Mouse (Mus musculus) embryonic facial prominence, embryonic 15.5 days (tissue): ENCODE results near the gene Tns4. TPM values are rescaled to one million over a fixed set of nuclear protein-coding genes. Genes with fewer than 3 reads are reported as not detected.
A peak's percentile ranks its signal among the peaks of the same experiment; 100 is the strongest.

Source experiments
- ATAC-seq: fragments of 200-750 bp; cut with Nextera tagmentation; 2 replicates; pipeline ENCODE4 v1.8.0; 2017; ENCODE audit warnings: low read depth, moderate TSS enrichment; ENCODE audit not compliant: insufficient number of reproducible peaks, low FRiP score, low TSS enrichment
- H3K27ac ChIP-seq: fragments of 300-500 bp; sonication (generic); replicated peaks from 2 replicates; pipeline ENCODE4 v1.5.1; 2015; ENCODE audit warnings: mild to moderate bottlenecking, inconsistent platforms
- H3K27me3 ChIP-seq: fragments of 300-500 bp; sonication (generic); 2 replicates; pipeline ENCODE4 v1.6.1; 2015; ENCODE audit warnings: inconsistent platforms
- H3K36me3 ChIP-seq: fragments of 300-500 bp; sonication (generic); 2 replicates; pipeline ENCODE4 v1.6.1; 2015; ENCODE audit warnings: mild to moderate bottlenecking, inconsistent platforms
- H3K4me1 ChIP-seq: fragments of 300-500 bp; sonication (generic); 2 replicates; pipeline ENCODE4 v1.6.1; 2015; ENCODE audit warnings: inconsistent platforms
- H3K4me2 ChIP-seq: fragments of 300-500 bp; sonication (generic); replicated peaks from 2 replicates; pipeline ENCODE4 v1.6.1; 2015; ENCODE audit warnings: mild to moderate bottlenecking, inconsistent platforms
- H3K4me3 ChIP-seq: fragments of 300-500 bp; sonication (generic); replicated peaks from 2 replicates; pipeline ENCODE4 v1.5.1; 2015; ENCODE audit warnings: mild to moderate bottlenecking, inconsistent platforms
- H3K9ac ChIP-seq: fragments of 300-500 bp; sonication (generic); 2 replicates; pipeline ENCODE4 v1.6.1; 2015; ENCODE audit warnings: inconsistent platforms
- H3K9me3 ChIP-seq: fragments of 300-500 bp; sonication (generic); replicated peaks from 2 replicates; pipeline ENCODE4 v1.6.1; 2016; ENCODE audit warnings: inconsistent platforms
- WGBS: fragments of 180-500 bp; shearing (Covaris S2); methylation state at CpG from one replicate; pipeline ENCODE4 v1.1.7; 2015; 5-methylcytosine and 5-hydroxymethylcytosine counted together
- polyA plus RNA-seq: library from polyadenylated mRNA; unstranded; fragments of >200 nt; fragmentation: Nextera tagmentation; extraction: Ambion mirVana; gene quantifications from 2 replicates; pipeline ENCODE4 v1.2.1, GENCODE M21; 2015

Gene Tns4
- polyA plus RNA-seq, 1 experiment from 2014 or later, result 2.7 TPM

- no peak overlapping the region for H3K4me3 ChIP-seq
- no peak overlapping the region for H3K4me2 ChIP-seq
- no peaks in the 10 kb centered on the region for H3K27me3 ChIP-seq
- no peaks in the 10 kb centered on the region for H3K36me3 ChIP-seq
- H3K9ac ChIP-seq, result no peak overlapping the region
- no peak for ATAC-seq
- H3K9me3 ChIP-seq, result no peaks in the 10 kb centered on the region
- peaks cover 16% of the 10 kb centered on the region for H3K4me1 ChIP-seq
- WGBS, result 82% methylated on average over 12 of the region's 12 CpGs
- H3K27ac ChIP-seq, result no peak overlapping the region
Observed at GRCm38 (mm10) chr11:99026899-99027440, 62.1 kb downstream of the Tns4 start.

GRCm38 (mm10) chr11:99025878-99026277, 63.2 kb downstream of the Tns4 start:
- 0 out of 2 replicates have a peak, but pooled peaks cover 6% of the 10 kb centered on the region for H3K36me3 ChIP-seq
- H3K9ac ChIP-seq, result no peak overlapping the region
- peaks cover 21% of the 10 kb centered on the region for H3K4me1 ChIP-seq
- no peak overlapping the region for H3K27ac ChIP-seq
- H3K4me3 ChIP-seq, result no peak overlapping the region
- H3K9me3 ChIP-seq, result no peaks in the 10 kb centered on the region
- H3K27me3 ChIP-seq, result no peaks in the 10 kb centered on the region
- H3K4me2 ChIP-seq, result no peak overlapping the region
- ATAC-seq, result no peak
- WGBS, result 93% methylated on average over 6 of the region's 6 CpGs

GRCm38 (mm10) chr11:99024468-99025134, 64.5 kb downstream of the Tns4 start:
- 37% methylated on average over 18 of the region's 18 CpGs for WGBS
- no peak; the same call in 1 of the 2 replicates for ATAC-seq
- peak overlapping the region; percentile 33; the same call in 1 of the 2 replicates for H3K9ac ChIP-seq

GRCm38 (mm10) chr11:99023500-99024467, 65.3 kb downstream of the Tns4 start, which contains the start of gene Top2a:
Gene Top2a (minus strand): TSS chr11:99024189.
- no peaks in the 10 kb centered on the region for H3K9me3 ChIP-seq
- H3K9ac ChIP-seq, result peak within 1 kb of the TSS; percentile 66
- peak within 1 kb of the TSS; percentile 87 for H3K27ac ChIP-seq
- H3K36me3 ChIP-seq, result peaks cover 13% of the 10 kb centered on the region
- peak within 1 kb of the TSS; percentile 88 for H3K4me3 ChIP-seq
- peak; percentile 94 for ATAC-seq
- H3K4me2 ChIP-seq, result peak within 1 kb of the TSS; percentile 72
- peaks cover 22% of the 10 kb centered on the region for H3K4me1 ChIP-seq
- no peaks in the 10 kb centered on the region for H3K27me3 ChIP-seq
- WGBS, result under 1% methylated on average over 54 of the region's 54 CpGs

More at GRCm38 (mm10) chr11:99024468-99025134, 64.5 kb downstream of the Tns4 start:
- H3K4me2 ChIP-seq, result peak overlapping the region; percentile 55
- H3K4me3 ChIP-seq, result peak overlapping the region; percentile 88
- peaks cover 13% of the 10 kb centered on the region for H3K36me3 ChIP-seq
- no peaks in the 10 kb centered on the region for H3K27me3 ChIP-seq
- H3K9me3 ChIP-seq, result no peaks in the 10 kb centered on the region
- peaks cover 22% of the 10 kb centered on the region for H3K4me1 ChIP-seq
- peak overlapping the region; percentile 87 for H3K27ac ChIP-seq

GRCm38 (mm10) chr11:99023094-99023493, 66.0 kb downstream of the Tns4 start:
- 2% methylated on average over 4 of the region's 4 CpGs for WGBS
- ATAC-seq, result no peak
- H3K9ac ChIP-seq, result peak overlapping the region; percentile 66
- peak overlapping the region; percentile 72 for H3K4me2 ChIP-seq
- peak overlapping the region; percentile 88 for H3K4me3 ChIP-seq
- H3K4me1 ChIP-seq, result peaks cover 22% of the 10 kb centered on the region
- H3K9me3 ChIP-seq, result no peaks in the 10 kb centered on the region
- no peaks in the 10 kb centered on the region for H3K27me3 ChIP-seq
- H3K27ac ChIP-seq, result 0 out of 2 replicates have a peak overlapping the region, but pooled peaks have one; percentile 61
- peaks cover 18% of the 10 kb centered on the region for H3K36me3 ChIP-seq

- H3K9ac ChIP-seq, result no peak overlapping the region
Observed at GRCm38 (mm10) chr11:99022384-99022933, 66.6 kb downstream of the Tns4 start.

GRCm38 (mm10) chr11:99019844-99020243, 69.3 kb downstream of the Tns4 start:
- Histone ChIP-seq H3K4me2 (no peak overlapping the region), H3K27ac (no peak overlapping the region), H3K4me3 (no peak overlapping the region), H3K9me3 (no peaks in the 10 kb centered on the region), H3K9ac (no peak overlapping the region), H3K36me3 (peaks cover 36% of the 10 kb centered on the region), H3K27me3 (no peaks in the 10 kb centered on the region), H3K4me1 (peaks cover 22% of the 10 kb centered on the region)
- 90% methylated on average over 6 of the region's 6 CpGs for WGBS
- ATAC-seq, result no peak

More at GRCm38 (mm10) chr11:99022384-99022933, 66.6 kb downstream of the Tns4 start:
- H3K4me3 ChIP-seq, result peak overlapping the region; percentile 88
- peak overlapping the region; percentile 72 for H3K4me2 ChIP-seq
- WGBS, result 70% methylated on average over 5 of the region's 5 CpGs
- no peaks in the 10 kb centered on the region for H3K27me3 ChIP-seq
- peaks cover 24% of the 10 kb centered on the region for H3K36me3 ChIP-seq
- peaks cover 22% of the 10 kb centered on the region for H3K4me1 ChIP-seq
- H3K9me3 ChIP-seq, result no peaks in the 10 kb centered on the region
- H3K27ac ChIP-seq, result no peak overlapping the region
- ATAC-seq, result no peak

Other genes with a start within 250 kb of the Tns4 start
- gene Wipf2, start 225.7 kb downstream of the Tns4 start, polyA plus RNA-seq, result 4.8 and 5.3 TPM in 2 replicates
- gene Cdc6, start 181.5 kb downstream of the Tns4 start, polyA plus RNA-seq, result 22.6 and 22.7 TPM in 2 replicates
- 50.0 and 53.5 TPM in 2 replicates for gene Rara, start 161.5 kb downstream of the Tns4 start, polyA plus RNA-seq
- gene Gjd3, start 106.3 kb downstream of the Tns4 start, polyA plus RNA-seq, result 0.96 and 1.1 TPM in 2 replicates
- 162 and 168 TPM in 2 replicates for gene Top2a, start 65.1 kb downstream of the Tns4 start, polyA plus RNA-seq
- 1,352 and 1,417 TPM in 2 replicates for gene Igfbp4, start 48.1 kb downstream of the Tns4 start, polyA plus RNA-seq
- gene Ccr7, start 65.8 kb upstream of the Tns4 start, polyA plus RNA-seq, result 0.57 and 0.59 TPM in 2 replicates
- gene Smarce1, start 141.7 kb upstream of the Tns4 start, polyA plus RNA-seq, result 228 and 240 TPM in 2 replicates
- gene Krt222, start 154.8 kb upstream of the Tns4 start, polyA plus RNA-seq, result 0.71 and 0.79 TPM in 2 replicates
- 2.9 and 4.7 TPM in 2 replicates for gene Krt24, start 196.0 kb upstream of the Tns4 start, polyA plus RNA-seq
- 26.1 and 71.3 TPM in 2 replicates for gene Krt25, start 233.6 kb upstream of the Tns4 start, polyA plus RNA-seq
- gene Krt26, start 248.7 kb upstream of the Tns4 start, polyA plus RNA-seq, result 1.6 and 1.7 TPM in 2 replicates